Mouse (Mus musculus): ENCODE data around the gene Gm20843.
"Not testable (repeated sequence)": the region's sequence is repeated elsewhere in the genome, so short reads cannot be mapped to it uniquely, and the experiment has no call there.

Gene Gm20843

DNA sequence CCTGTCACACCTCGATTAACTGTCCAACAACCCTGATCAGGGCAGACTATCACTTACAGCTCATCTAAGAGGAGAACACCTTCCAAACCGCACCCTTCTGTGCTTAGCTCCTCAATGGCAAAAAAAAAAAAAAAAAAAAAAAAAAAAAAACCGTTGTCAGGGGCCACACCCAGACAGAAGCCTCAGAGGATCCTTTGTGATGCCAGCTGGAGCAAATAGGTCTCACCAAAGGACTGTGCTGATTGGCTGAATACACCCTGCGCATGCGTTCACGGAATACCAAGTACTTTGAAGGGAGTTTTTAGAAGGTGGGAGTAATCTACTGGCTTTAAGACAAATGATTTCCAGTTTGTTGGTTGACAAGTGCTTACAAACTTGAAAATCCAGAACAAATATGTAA, at the start of gene Gm20843:
Gm20843 (minus strand) TSS at position 101 of the 400 bp plus-strand sequence.
- DNase-seq = not testable (repeated sequence)
